Mouse (Mus musculus) neural tube, embryonic 14.5 days (tissue): Measurements from ENCODE around the gene Wnt10a. TPM values are rescaled to one million over a fixed set of nuclear protein-coding genes. Genes with fewer than 3 reads are reported as not detected.

Source experiments
- ATAC-seq: fragments of 200-750 bp; cut with Nextera tagmentation; 2 replicates; pipeline ENCODE4 v1.8.0; 2017; ENCODE audit warnings: low read depth, mild to moderate bottlenecking, moderate TSS enrichment, moderate library complexity
- H3K27ac ChIP-seq: fragments of 300-500 bp; sonication (generic); 2 replicates; pipeline ENCODE4 v1.5.1; 2014; ENCODE audit warnings: low read depth, mild to moderate bottlenecking, control low read depth, low read length, moderate library complexity, mixed read lengths
- H3K27me3 ChIP-seq: fragments of 300-500 bp; sonication (generic); 2 replicates; pipeline ENCODE4 v1.6.1; 2014; ENCODE audit warnings: low read length; ENCODE audit not compliant: control insufficient read depth, insufficient read depth
- H3K36me3 ChIP-seq: fragments of 300-500 bp; sonication (generic); 2 replicates; pipeline ENCODE4 v1.6.1; 2014; ENCODE audit warnings: low read length, mixed read lengths; ENCODE audit not compliant: control insufficient read depth, insufficient read depth
- H3K4me1 ChIP-seq: fragments of 300-500 bp; sonication (generic); 2 replicates; pipeline ENCODE4 v1.6.1; 2014; ENCODE audit warnings: low read length; ENCODE audit not compliant: control insufficient read depth, insufficient read depth
- H3K4me2 ChIP-seq: fragments of 300-500 bp; sonication (generic); 2 replicates; pipeline ENCODE4 v1.6.1; 2014; ENCODE audit warnings: mild to moderate bottlenecking, low read depth, low read length, control low read depth
- H3K4me3 ChIP-seq: fragments of 300-500 bp; sonication (generic); 2 replicates; pipeline ENCODE4 v1.5.1; 2014; ENCODE audit warnings: low read depth, low read length, control low read depth, mixed read lengths
- H3K9ac ChIP-seq: fragments of 300-500 bp; sonication (generic); replicated peaks from 2 replicates; pipeline ENCODE4 v1.6.1; 2014; ENCODE audit warnings: low read depth, mild to moderate bottlenecking, control low read depth, low read length, mixed read lengths
- H3K9me3 ChIP-seq: fragments of 300-500 bp; sonication (generic); 2 replicates; pipeline ENCODE4 v1.6.1; 2016; ENCODE audit warnings: low read length; ENCODE audit not compliant: control insufficient read depth
- WGBS: fragments of 180-500 bp; shearing (Covaris S2); extraction: QIAGEN DNeasy Blood & Tissue Kit; methylation state at CpG from one replicate; pipeline ENCODE4 v1.1.7; 2014; 5-methylcytosine and 5-hydroxymethylcytosine counted together
- polyA plus RNA-seq: library from polyadenylated mRNA; unstranded; fragments of >200 nt; fragmentation: Nextera tagmentation; extraction: Ambion mirVana; gene quantifications from 2 replicates; pipeline ENCODE4 v1.2.1, GENCODE M21; 2014

Gene Wnt10a
- polyA plus RNA-seq, 1 experiment from 2014 or later: not detected

- H3K27ac ChIP-seq: no peak overlapping the region
- H3K4me1 ChIP-seq: peaks cover under 1% of the 10 kb centered on the region; the same call in 1 of the 2 replicates
- no peak overlapping the region for H3K4me3 ChIP-seq
- WGBS: 32% methylated on average over 5 of the region's 5 CpGs
- no peaks in the 10 kb centered on the region for H3K27me3 ChIP-seq
- no peak overlapping the region for H3K4me2 ChIP-seq
- H3K36me3 ChIP-seq: no peaks in the 10 kb centered on the region
- no peak overlapping the region for H3K9ac ChIP-seq
- ATAC-seq: no peak
- H3K9me3 ChIP-seq: no peaks in the 10 kb centered on the region
Observed at GRCm38 (mm10) chr1:74848946-74849345, 57.6 kb downstream of the Wnt10a start.

GRCm38 (mm10) chr1:74850251-74850650 lies 58.9 kb downstream of the Wnt10a start:
- H3K27me3 ChIP-seq: peaks cover 3% of the 10 kb centered on the region; the same call in 1 of the 2 replicates
- H3K4me2 ChIP-seq: no peak overlapping the region
- no peaks in the 10 kb centered on the region for H3K36me3 ChIP-seq
- H3K4me3 ChIP-seq: no peak overlapping the region
- WGBS: 36% methylated on average over 6 of the region's 6 CpGs
- ATAC-seq: no peak
- H3K27ac ChIP-seq: no peak overlapping the region
- H3K4me1 ChIP-seq: peaks cover 6% of the 10 kb centered on the region; the same call in 1 of the 2 replicates
- no peaks in the 10 kb centered on the region for H3K9me3 ChIP-seq
- no peak overlapping the region for H3K9ac ChIP-seq

- Histone ChIP-seq H3K27me3 (peaks cover 8% of the 10 kb centered on the region; the same call in 1 of the 2 replicates), H3K4me2 (no peak overlapping the region), H3K4me1 (peaks cover 6% of the 10 kb centered on the region; the same call in 1 of the 2 replicates), H3K27ac (no peak overlapping the region), H3K4me3 (no peak overlapping the region), H3K9ac (no peak overlapping the region), H3K9me3 (no peaks in the 10 kb centered on the region), H3K36me3 (no peaks in the 10 kb centered on the region)
- WGBS: 21% methylated on average over 6 of the region's 6 CpGs
- ATAC-seq: no peak
Observed at GRCm38 (mm10) chr1:74851001-74851775, 59.9 kb downstream of the Wnt10a start.

Other genes with a start within 250 kb of the Wnt10a start
- gene Plcd4, start 248.6 kb upstream of the Wnt10a start, polyA plus RNA-seq: 7.5 and 11.9 TPM in 2 replicates
- 27.9 and 28.3 TPM in 2 replicates for gene Usp37, start 247.2 kb upstream of the Wnt10a start, polyA plus RNA-seq
- 9.3 and 9.5 TPM in 2 replicates for gene Zfp142, start 203.3 kb upstream of the Wnt10a start, polyA plus RNA-seq
- gene Bcs1l, start 203.2 kb upstream of the Wnt10a start, polyA plus RNA-seq: 22.9 and 26.4 TPM in 2 replicates
- gene Rnf25, start 190.1 kb upstream of the Wnt10a start, polyA plus RNA-seq: 9.4 and 10.6 TPM in 2 replicates
- gene Stk36, start 190.1 kb upstream of the Wnt10a start, polyA plus RNA-seq: 14.6 and 17.9 TPM in 2 replicates
- 11.6 and 17.1 TPM in 2 replicates for gene Ttll4, start 129.8 kb upstream of the Wnt10a start, polyA plus RNA-seq
- gene Cyp27a1, start 77.9 kb upstream of the Wnt10a start, polyA plus RNA-seq: 1.2 and 2.9 TPM in 2 replicates
- 0.23 TPM in 1 of 2 replicates, not detected in the other for gene Prkag3, start 42.3 kb upstream of the Wnt10a start, polyA plus RNA-seq
- 8.4 TPM in 1 of 2 replicates, not detected in the other for gene Wnt6, start 19.6 kb upstream of the Wnt10a start, polyA plus RNA-seq
- 14.4 and 19.6 TPM in 2 replicates for gene Cdk5r2, start 63.4 kb downstream of the Wnt10a start, polyA plus RNA-seq
- gene Fev, start 93.9 kb downstream of the Wnt10a start, polyA plus RNA-seq: not detected in 2 replicates
- gene Cryba2, start 101.6 kb downstream of the Wnt10a start, polyA plus RNA-seq: 0.40 and 1.7 TPM in 2 replicates
- gene Cfap65, start 144.1 kb downstream of the Wnt10a start, polyA plus RNA-seq: 0.26 and 0.74 TPM in 2 replicates
- gene Ihh, start 160.2 kb downstream of the Wnt10a start, polyA plus RNA-seq: 0.24 and 0.32 TPM in 2 replicates